Mouse (Mus musculus) myocyte (in vitro differentiated cells): ENCODE results near the gene Slc6a11. TPM values are rescaled to one million over a fixed set of nuclear protein-coding genes. Genes with fewer than 3 reads are reported as not detected.

Source experiments
- H3K27me3 ChIP-seq: one replicate; pipeline ENCODE4 v1.6.1; 2011; ENCODE audit not compliant: control insufficient read depth, insufficient read depth, insufficient read length
- H3K36me3 ChIP-seq: one replicate; pipeline ENCODE4 v1.6.1; 2011; ENCODE audit not compliant: control insufficient read depth, insufficient read depth
- H3K4me2 ChIP-seq: one replicate; pipeline ENCODE4 v1.6.1; 2011; ENCODE audit warnings: low read depth, control low read depth
- H3K4me3 ChIP-seq: one replicate; pipeline ENCODE4 v1.5.1; 2011; ENCODE audit warnings: mild to moderate bottlenecking, control low read depth, moderate library complexity
- H3K79me2 ChIP-seq: one replicate; pipeline ENCODE4 v1.6.1; 2011; ENCODE audit not compliant: control insufficient read depth, insufficient read depth
- H3ac ChIP-seq: one replicate; pipeline ENCODE4 v1.6.1; 2011; ENCODE audit not compliant: control insufficient read depth, insufficient read length
- CEBPB ChIP-seq: IDR thresholded peaks from 2 replicates; pipeline ENCODE4 v1.6.1; 2011; ENCODE audit warnings: mild to moderate bottlenecking, moderate library complexity; ENCODE audit not compliant: poor library complexity, insufficient read depth, severe bottlenecking
- E2F4 ChIP-seq: IDR thresholded peaks from one replicate; pipeline ENCODE4 v1.6.1; 2011; ENCODE audit warnings: mild to moderate bottlenecking, control low read depth, moderate library complexity; ENCODE audit not compliant: insufficient read depth
- MAX ChIP-seq: IDR thresholded peaks from one replicate; pipeline ENCODE4 v1.6.1; 2011; ENCODE audit warnings: low read depth, mild to moderate bottlenecking, control low read depth
- MYOD1 ChIP-seq, 3 experiments: IDR thresholded peaks; one replicate each; pipeline ENCODE4 v1.6.1; 2011; ENCODE audit warnings: control low read depth in 2 of 3, low read depth in 2 of 3, mild to moderate bottlenecking in 2 of 3, moderate library complexity in 1 of 3; ENCODE audit not compliant: insufficient read length in 2 of 3, control insufficient read depth in 1 of 3
- MYOG ChIP-seq, 3 experiments: IDR thresholded peaks; one replicate each; pipeline ENCODE4 v1.6.1; 2011; ENCODE audit warnings: control low read depth in 2 of 3, low read depth in 2 of 3, mild to moderate bottlenecking in 2 of 3; ENCODE audit not compliant: insufficient read length in 2 of 3, control insufficient read depth in 1 of 3, insufficient read depth in 1 of 3
- POLR2A ChIP-seq: IDR thresholded peaks from one replicate; pipeline ENCODE4 v1.6.1; 2011; ENCODE audit warnings: low read depth, mild to moderate bottlenecking, control low read depth, moderate library complexity; ENCODE audit not compliant: insufficient read length
- POLR2AphosphoS2 ChIP-seq: IDR thresholded peaks from one replicate; pipeline ENCODE4 v1.6.1; 2011; ENCODE audit warnings: low read depth, control low read depth; ENCODE audit not compliant: insufficient read length
- REST ChIP-seq: IDR thresholded peaks from one replicate; pipeline ENCODE4 v1.6.1; 2011; ENCODE audit warnings: mild to moderate bottlenecking, control low read depth, moderate library complexity; ENCODE audit not compliant: insufficient read depth, insufficient read length
- SRF ChIP-seq: IDR thresholded peaks from one replicate; pipeline ENCODE4 v1.6.1; 2011; ENCODE audit warnings: low read depth; ENCODE audit not compliant: control insufficient read depth, insufficient read length
- TCF12 ChIP-seq: IDR thresholded peaks from one replicate; pipeline ENCODE4 v1.6.1; 2011; ENCODE audit warnings: mild to moderate bottlenecking, control low read depth; ENCODE audit not compliant: poor library complexity, insufficient read depth, severe bottlenecking
- TCF3 ChIP-seq: IDR thresholded peaks from one replicate; pipeline ENCODE4 v1.6.1; 2011; ENCODE audit warnings: low read depth, control low read depth; ENCODE audit not compliant: insufficient read length
- USF1 ChIP-seq: IDR thresholded peaks from one replicate; pipeline ENCODE4 v1.6.1; 2011; ENCODE audit warnings: low read depth, mild to moderate bottlenecking, control low read depth, moderate library complexity
- polyA plus RNA-seq: library from polyadenylated mRNA; unstranded; fragments of >200 nt; fragmentation: generic; extraction: Trizol; gene quantifications from one replicate; pipeline ENCODE4 v1.2.1, GENCODE M21; 2012; ENCODE audit warnings: missing spikeins

The Slc6a11 gene
- polyA plus RNA-seq, 1 experiment = not detected

- Histone ChIP-seq H3ac (no peak overlapping the region), H3K4me3 (no peak overlapping the region), H3K27me3 (peaks cover 89% of the 10 kb centered on the region), H3K79me2 (no peaks in the 10 kb centered on the region), H3K36me3 (no peaks in the 10 kb centered on the region), H3K4me2 (no peak overlapping the region)
- TF ChIP-seq E2F4 (no peak), POLR2AphosphoS2 (no peak), CEBPB (no peak), TCF12 (no peak), MYOD1 (IDR thresholded peaks at IDR 0.05; ENCODE audit: control insufficient read depth in 1 of 3, insufficient read length in 2 of 3, low read depth in 2 of 3) (no peak), MYOG (IDR thresholded peaks at IDR 0.05; ENCODE audit: control insufficient read depth in 1 of 3, insufficient read depth in 1 of 3, insufficient read length in 2 of 3, low read depth in 2 of 3) (no peak), TCF3 (no peak), MAX (no peak)
Measured at GRCm38 (mm10) chr6:114285424-114285823, 154.4 kb downstream of the Slc6a11 start.

GRCm38 (mm10) chr6:114289106-114289505, 158.1 kb downstream of the Slc6a11 start:
- Histone ChIP-seq H3K79me2 (no peaks in the 10 kb centered on the region), H3K4me3 (no peak overlapping the region), H3ac (no peak overlapping the region), H3K27me3 (peaks cover 80% of the 10 kb centered on the region), H3K36me3 (no peaks in the 10 kb centered on the region), H3K4me2 (no peak overlapping the region)
- TF ChIP-seq POLR2A (no peak), MYOG (IDR thresholded peaks at IDR 0.05; ENCODE audit: control insufficient read depth in 1 of 3, insufficient read depth in 1 of 3, insufficient read length in 2 of 3, low read depth in 2 of 3) (no peak)

DNA sequence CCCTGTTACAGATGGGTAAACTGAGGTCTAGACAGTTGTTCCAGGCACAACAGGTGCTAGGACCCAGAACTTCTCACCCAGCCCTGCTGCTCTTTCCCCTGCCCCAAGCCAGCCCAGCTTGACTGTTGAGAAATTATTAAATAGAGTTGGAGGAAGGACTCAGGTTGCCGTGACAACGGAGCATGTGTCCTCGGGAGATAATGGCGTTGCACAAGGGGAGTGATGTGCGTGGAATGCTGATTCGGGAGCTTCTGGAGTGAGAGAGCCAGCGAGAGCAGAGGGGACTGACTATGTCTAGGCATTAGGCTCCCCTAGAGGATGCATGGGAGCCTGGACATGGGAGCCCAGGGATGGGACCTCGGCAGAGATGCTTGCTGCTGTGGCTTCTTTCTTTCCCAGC, 159.1 kb downstream of the Slc6a11 start:
- no peaks in the 10 kb centered on the region for H3K36me3 ChIP-seq
- TF ChIP-seq TCF3 (no peak), MAX (no peak), USF1 (no peak), REST (no peak), POLR2AphosphoS2 (no peak), TCF12 (no peak), MYOD1 (IDR thresholded peaks at IDR 0.05; ENCODE audit: control insufficient read depth in 1 of 3, insufficient read length in 2 of 3, low read depth in 2 of 3) (no peak), CEBPB (no peak), SRF (no peak), POLR2A (no peak), MYOG (IDR thresholded peaks at IDR 0.05; ENCODE audit: control insufficient read depth in 1 of 3, insufficient read depth in 1 of 3, insufficient read length in 2 of 3, low read depth in 2 of 3) (no peak), E2F4 (no peak)
- no peaks in the 10 kb centered on the region for H3K79me2 ChIP-seq
- H3ac ChIP-seq = no peak overlapping the region
- H3K4me2 ChIP-seq = no peak overlapping the region
- peaks cover 76% of the 10 kb centered on the region for H3K27me3 ChIP-seq
- H3K4me3 ChIP-seq = no peak overlapping the region

DNA sequence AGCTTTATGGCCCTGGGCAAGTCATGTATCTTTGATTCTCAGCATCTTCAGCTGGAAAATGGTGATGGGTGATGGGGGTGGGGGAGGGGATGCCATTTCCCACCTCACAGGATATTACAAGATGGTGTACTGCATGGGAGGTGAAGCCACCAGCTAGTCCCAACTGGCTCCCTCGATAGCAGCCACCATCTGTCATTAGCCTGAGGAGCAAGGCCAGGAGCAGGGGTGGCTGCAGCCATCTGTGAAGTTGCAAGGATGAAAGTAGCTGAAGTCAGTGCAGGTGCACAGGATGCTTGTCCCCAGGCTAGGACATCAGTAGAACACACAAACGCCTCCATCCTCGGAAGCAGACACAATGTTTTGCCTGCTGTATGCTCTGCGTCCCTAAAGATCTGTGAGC, 159.9 kb downstream of the Slc6a11 start:
- Histone ChIP-seq H3K36me3 (no peaks in the 10 kb centered on the region), H3K79me2 (no peaks in the 10 kb centered on the region), H3K4me3 (no peak overlapping the region), H3K4me2 (no peak overlapping the region), H3ac (no peak overlapping the region), H3K27me3 (peaks cover 69% of the 10 kb centered on the region)
- TF ChIP-seq MAX = no peak
- no peak for TF ChIP-seq POLR2A
- TF ChIP-seq USF1 = no peak
- no peak for TF ChIP-seq MYOD1 (IDR thresholded peaks at IDR 0.05; ENCODE audit: control insufficient read depth in 1 of 3, insufficient read length in 2 of 3, low read depth in 2 of 3)
- TF ChIP-seq CEBPB = no peak
- TF ChIP-seq TCF12 = no peak
- no peak for TF ChIP-seq SRF
- no peak for TF ChIP-seq E2F4
- TF ChIP-seq REST = no peak
- TF ChIP-seq TCF3 = no peak

DNA sequence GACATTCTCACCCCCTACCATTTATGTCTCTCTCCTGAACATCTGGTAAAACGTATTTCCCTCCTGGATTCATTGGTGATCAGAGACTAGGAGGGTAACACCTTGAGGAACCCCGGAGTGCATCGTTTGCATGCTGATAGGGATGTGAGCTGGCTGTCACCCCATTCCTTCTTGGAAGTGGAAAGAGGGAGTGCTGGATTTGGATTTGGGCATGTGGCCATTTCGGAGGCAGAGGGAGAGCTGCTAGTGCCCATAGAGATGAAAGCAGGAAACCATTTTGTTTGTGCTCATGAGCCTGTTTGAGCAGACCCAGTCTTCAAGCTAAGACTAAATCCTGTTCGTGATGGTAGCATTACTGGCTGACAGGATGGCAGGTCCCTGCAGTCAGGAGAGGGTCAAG, 160.4 kb downstream of the Slc6a11 start:
- Histone ChIP-seq H3K27me3 (peaks cover 64% of the 10 kb centered on the region), H3K36me3 (no peaks in the 10 kb centered on the region), H3K79me2 (no peaks in the 10 kb centered on the region), H3ac (no peak overlapping the region), H3K4me2 (no peak overlapping the region), H3K4me3 (no peak overlapping the region)
- TF ChIP-seq TCF12 (no peak), POLR2AphosphoS2 (no peak), USF1 (no peak), CEBPB (no peak), MYOG (IDR thresholded peaks at IDR 0.05; ENCODE audit: control insufficient read depth in 1 of 3, insufficient read depth in 1 of 3, insufficient read length in 2 of 3, low read depth in 2 of 3) (no peak), REST (no peak), MYOD1 (IDR thresholded peaks at IDR 0.05; ENCODE audit: control insufficient read depth in 1 of 3, insufficient read length in 2 of 3, low read depth in 2 of 3) (no peak), E2F4 (no peak)
